Mouse (Mus musculus) heart, embryonic 15.5 days (tissue): Measurements from ENCODE around the gene Hat1. TPM values are rescaled to one million over a fixed set of nuclear protein-coding genes. Genes with fewer than 3 reads are reported as not detected.
"Not testable (repeated sequence)": the region's sequence is repeated elsewhere in the genome, so short reads cannot be mapped to it uniquely, and the experiment has no call there.

Experiments used
- ATAC-seq: fragments of 200-750 bp; cut with Nextera tagmentation; replicated peaks from 2 replicates; pipeline ENCODE4 v1.8.0; 2017; ENCODE audit warnings: low read depth, moderate TSS enrichment; ENCODE audit not compliant: insufficient number of reproducible peaks, insufficient read depth, low FRiP score
- H3K27ac ChIP-seq: fragments of 300-500 bp; sonication (generic); 2 replicates; pipeline ENCODE4 v1.5.1; 2015; ENCODE audit warnings: mild to moderate bottlenecking, inconsistent platforms
- H3K27me3 ChIP-seq: fragments of 300-500 bp; sonication (generic); 2 replicates; pipeline ENCODE4 v1.6.1; 2015; ENCODE audit warnings: inconsistent platforms
- H3K36me3 ChIP-seq: fragments of 300-500 bp; sonication (generic); 2 replicates; pipeline ENCODE4 v1.6.1; 2015; ENCODE audit warnings: mild to moderate bottlenecking, inconsistent platforms
- H3K4me1 ChIP-seq: fragments of 300-500 bp; sonication (generic); replicated peaks from 2 replicates; pipeline ENCODE4 v1.6.1; 2015; ENCODE audit warnings: inconsistent platforms
- H3K4me2 ChIP-seq: fragments of 300-500 bp; sonication (generic); 2 replicates; pipeline ENCODE4 v1.6.1; 2015; ENCODE audit warnings: inconsistent platforms, mild to moderate bottlenecking, moderate library complexity
- H3K4me3 ChIP-seq: fragments of 300-500 bp; sonication (generic); 2 replicates; pipeline ENCODE4 v1.5.1; 2015; ENCODE audit warnings: mild to moderate bottlenecking, inconsistent platforms
- H3K9ac ChIP-seq: fragments of 300-500 bp; sonication (generic); 2 replicates; pipeline ENCODE4 v1.6.1; 2015; ENCODE audit warnings: mild to moderate bottlenecking, inconsistent platforms
- H3K9me3 ChIP-seq: fragments of 300-500 bp; sonication (generic); replicated peaks from 2 replicates; pipeline ENCODE4 v1.6.1; 2016; ENCODE audit warnings: inconsistent platforms
- WGBS: fragments of 180-500 bp; shearing (Covaris S2); methylation state at CpG from one replicate; pipeline ENCODE4 v1.1.7; 2015; ENCODE audit warnings: mixed read lengths; 5-methylcytosine and 5-hydroxymethylcytosine counted together
- polyA plus RNA-seq: library from polyadenylated mRNA; unstranded; fragments of >200 nt; fragmentation: Nextera tagmentation; extraction: Ambion mirVana; gene quantifications from 2 replicates; pipeline ENCODE4 v1.2.1, GENCODE M21; 2015

Gene Hat1
- polyA plus RNA-seq, 1 experiment from 2014 or later = 104 TPM

GRCm38 (mm10) chr2:71354055-71354425 lies 34.7 kb upstream of the Hat1 start:
- Histone ChIP-seq H3K4me1 (peaks cover 26% of the 10 kb centered on the region), H3K36me3 (no peaks in the 10 kb centered on the region), H3K27ac (peak overlapping the region; percentile 76), H3K9ac (0 out of 2 replicates have a peak overlapping the region, but pooled peaks have one; percentile 4), H3K4me3 (no peak overlapping the region), H3K27me3 (no peaks in the 10 kb centered on the region), H3K4me2 (peak overlapping the region; percentile 7; the same call in 1 of the 2 replicates), H3K9me3 (no peaks in the 10 kb centered on the region)
- ATAC-seq = 0 out of 2 replicates have a peak, but pooled peaks have one; percentile 50
- 34% methylated on average over 5 of the region's 5 CpGs for WGBS

GRCm38 (mm10) chr2:71358347-71358746 lies 30.4 kb upstream of the Hat1 start:
- H3K9me3 ChIP-seq = no peaks in the 10 kb centered on the region
- no peak overlapping the region for H3K9ac ChIP-seq
- H3K36me3 ChIP-seq = no peaks in the 10 kb centered on the region
- no peak overlapping the region for H3K4me2 ChIP-seq
- no peak overlapping the region for H3K27ac ChIP-seq
- no peaks in the 10 kb centered on the region for H3K27me3 ChIP-seq
- ATAC-seq = no peak
- peaks cover 22% of the 10 kb centered on the region for H3K4me1 ChIP-seq
- WGBS = 86% methylated on average over 5 of the region's 5 CpGs
- H3K4me3 ChIP-seq = no peak overlapping the region

GRCm38 (mm10) chr2:71360192-71360591 lies 28.6 kb upstream of the Hat1 start:
- 82% methylated on average over 1 of the region's 1 CpGs for WGBS
- ATAC-seq = no peak

GRCm38 (mm10) chr2:71366618-71367124 lies 22.1 kb upstream of the Hat1 start:
- WGBS = 6% methylated on average over 9 of the region's 9 CpGs
- Histone ChIP-seq H3K27me3 (no peaks in the 10 kb centered on the region), H3K36me3 (no peaks in the 10 kb centered on the region; the same call in 1 of the 2 replicates), H3K9ac (peak overlapping the region; percentile 84), H3K4me1 (peaks cover 22% of the 10 kb centered on the region), H3K9me3 (no peaks in the 10 kb centered on the region), H3K27ac (peak overlapping the region; percentile 94), H3K4me3 (peak overlapping the region; percentile 83), H3K4me2 (peak overlapping the region; percentile 69)
- no peak for ATAC-seq

More at GRCm38 (mm10) chr2:71360192-71360591, 28.6 kb upstream of the Hat1 start:
- peaks cover 17% of the 10 kb centered on the region for H3K4me1 ChIP-seq
- no peaks in the 10 kb centered on the region for H3K27me3 ChIP-seq
- H3K36me3 ChIP-seq = no peaks in the 10 kb centered on the region
- H3K27ac ChIP-seq = no peak overlapping the region
- H3K9me3 ChIP-seq = no peaks in the 10 kb centered on the region
- no peak overlapping the region for H3K9ac ChIP-seq
- H3K4me2 ChIP-seq = no peak overlapping the region
- H3K4me3 ChIP-seq = no peak overlapping the region

- WGBS = under 1% methylated on average over 57 of the region's 57 CpGs
- Histone ChIP-seq H3K4me1 (peaks cover 22% of the 10 kb centered on the region), H3K4me3 (peak within 1 kb of the TSS; percentile 83), H3K9me3 (no peaks in the 10 kb centered on the region), H3K27me3 (no peaks in the 10 kb centered on the region), H3K4me2 (peak within 1 kb of the TSS; percentile 69), H3K27ac (peak within 1 kb of the TSS; percentile 94), H3K9ac (peak within 1 kb of the TSS; percentile 84), H3K36me3 (no peaks in the 10 kb centered on the region; the same call in 1 of the 2 replicates)
- ATAC-seq = peak; percentile 95
These were observed 21.5 kb upstream of the Hat1 start, which contains the start of gene Slc25a12 for GRCm38 (mm10) chr2:71367125-71367880. TSS of gene Slc25a12 (minus strand) at chr2:71367749.

GRCm38 (mm10) chr2:71368086-71368485 lies 20.7 kb upstream of the Hat1 start:
- ATAC-seq = no peak
- H3K27ac ChIP-seq = peak overlapping the region; percentile 94
- H3K36me3 ChIP-seq = no peaks in the 10 kb centered on the region; the same call in 1 of the 2 replicates
- H3K27me3 ChIP-seq = no peaks in the 10 kb centered on the region
- no peaks in the 10 kb centered on the region for H3K9me3 ChIP-seq
- no peak overlapping the region for H3K9ac ChIP-seq
- 31% methylated on average over 8 of the region's 8 CpGs for WGBS
- peak overlapping the region; percentile 83 for H3K4me3 ChIP-seq
- peak overlapping the region; percentile 69 for H3K4me2 ChIP-seq
- peaks cover 22% of the 10 kb centered on the region for H3K4me1 ChIP-seq

- Histone ChIP-seq H3K9ac (no peak overlapping the region), H3K27me3 (no peaks in the 10 kb centered on the region), H3K4me3 (no peak overlapping the region), H3K4me2 (no peak overlapping the region), H3K27ac (no peak overlapping the region), H3K4me1 (peaks cover 14% of the 10 kb centered on the region), H3K9me3 (no peaks in the 10 kb centered on the region), H3K36me3 (no peaks in the 10 kb centered on the region)
- 62% methylated on average over 5 of the region's 5 CpGs for WGBS
- no peak for ATAC-seq
These were observed 17.0 kb upstream of the Hat1 start for GRCm38 (mm10) chr2:71371790-71372189.

- not testable (repeated sequence) for H3K9me3 ChIP-seq, H3K36me3 ChIP-seq, H3K27me3 ChIP-seq, H3K4me2 ChIP-seq, H3K27ac ChIP-seq, H3K9ac ChIP-seq, ATAC-seq, H3K4me3 ChIP-seq
- WGBS = 82% methylated on average over 4 of the region's 4 CpGs
- H3K4me1 ChIP-seq = peaks cover 12% of the 10 kb centered on the region
These were observed 16.5 kb upstream of the Hat1 start for GRCm38 (mm10) chr2:71372261-71372660.

GRCm38 (mm10) chr2:71374275-71375155 lies 14.2 kb upstream of the Hat1 start:
- no peaks in the 10 kb centered on the region for H3K9me3 ChIP-seq
- no peaks in the 10 kb centered on the region for H3K36me3 ChIP-seq
- H3K4me3 ChIP-seq = no peak overlapping the region
- no peaks in the 10 kb centered on the region for H3K27me3 ChIP-seq
- 46% methylated on average over 8 of the region's 8 CpGs for WGBS
- no peak for ATAC-seq
- H3K4me1 ChIP-seq = peaks cover 7% of the 10 kb centered on the region; the same call in 1 of the 2 replicates
- H3K9ac ChIP-seq = no peak overlapping the region
- peak overlapping the region; percentile 3; the same call in 1 of the 2 replicates for H3K4me2 ChIP-seq
- peak overlapping the region; percentile 52 for H3K27ac ChIP-seq

- H3K9ac ChIP-seq = no peak overlapping the region
- H3K9me3 ChIP-seq = no peaks in the 10 kb centered on the region
- 29% methylated on average over 11 of the region's 11 CpGs for WGBS
- no peaks in the 10 kb centered on the region for H3K36me3 ChIP-seq
- ATAC-seq = no peak
- H3K27me3 ChIP-seq = no peaks in the 10 kb centered on the region
- H3K4me2 ChIP-seq = peak overlapping the region; percentile 28
- H3K27ac ChIP-seq = no peak overlapping the region
- 0 out of 2 replicates have a peak overlapping the region, but pooled peaks have one; percentile 1 for H3K4me3 ChIP-seq
- peaks cover 7% of the 10 kb centered on the region; the same call in 1 of the 2 replicates for H3K4me1 ChIP-seq
These were observed 12.3 kb upstream of the Hat1 start for GRCm38 (mm10) chr2:71376433-71376906.

GRCm38 (mm10) chr2:71377426-71377825 lies 11.3 kb upstream of the Hat1 start:
- Histone ChIP-seq H3K27me3 (no peaks in the 10 kb centered on the region), H3K4me2 (no peak overlapping the region), H3K9me3 (no peaks in the 10 kb centered on the region), H3K36me3 (no peaks in the 10 kb centered on the region), H3K4me3 (no peak overlapping the region), H3K27ac (no peak overlapping the region), H3K9ac (no peak overlapping the region), H3K4me1 (peaks cover 7% of the 10 kb centered on the region; the same call in 1 of the 2 replicates)
- 74% methylated on average over 5 of the region's 5 CpGs for WGBS
- no peak for ATAC-seq
